Mouse (Mus musculus) retina, postnatal 7 days (tissue): ENCODE measurements around the gene Atg10.

ENCODE experiments used
- DNase-seq: peaks from one replicate; pipeline ENCODE4 v3.0.0-alpha.2; 2012; ENCODE audit warnings: low read depth, low spot score

Gene Atg10

DNA sequence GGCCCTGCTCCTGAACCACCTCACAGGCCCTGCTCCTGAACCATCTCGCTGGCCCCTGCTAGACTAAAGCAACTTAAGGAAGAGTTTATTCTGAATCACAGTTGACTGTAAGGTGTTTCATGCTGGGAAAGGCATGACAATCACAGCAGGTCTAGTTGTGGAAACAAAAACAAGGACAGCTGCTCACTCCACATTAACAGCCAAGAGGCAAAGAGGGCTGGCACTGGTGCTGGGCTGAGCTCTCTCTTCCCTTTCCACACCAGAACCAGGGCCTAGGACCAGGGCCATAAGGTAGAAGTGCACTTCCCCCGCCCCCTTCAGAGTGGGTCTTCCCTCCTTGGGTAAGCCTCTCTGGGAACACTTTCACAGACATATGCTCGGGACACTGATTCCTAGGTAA, 48.4 kb downstream of the Atg10 start:
- DNase-seq = no peak

GRCm38 (mm10) chr13:91171766-91172491, 51.8 kb downstream of the Atg10 start:
- DNase-seq = no peak

- no peak for DNase-seq
Observed at GRCm38 (mm10) chr13:91171205-91171604, 52.6 kb downstream of the Atg10 start.

- DNase-seq = no peak
Observed at GRCm38 (mm10) chr13:91169529-91170319, 54.0 kb downstream of the Atg10 start.

- no peak for DNase-seq
Observed at GRCm38 (mm10) chr13:91168486-91168885, 55.3 kb downstream of the Atg10 start.

DNA sequence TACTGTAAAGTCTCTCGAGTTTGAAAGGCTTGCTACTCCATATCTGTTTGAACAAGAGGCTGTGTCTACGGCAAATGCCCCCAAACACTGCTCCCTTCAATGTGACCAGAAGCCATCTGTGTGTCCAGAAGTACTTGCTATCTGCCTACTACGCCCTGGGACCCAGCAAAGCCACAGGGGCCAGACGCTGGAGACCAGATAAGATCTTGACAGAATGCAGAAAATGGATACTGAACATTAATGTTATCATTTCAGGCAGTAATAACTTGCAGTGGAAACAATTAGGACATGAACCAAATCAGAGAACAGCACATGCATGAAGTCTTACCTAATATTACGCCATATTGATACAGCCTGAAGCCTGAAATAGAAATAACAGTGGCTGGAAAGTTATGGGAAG, 56.2 kb downstream of the Atg10 start:
- DNase-seq = no peak

- no peak for DNase-seq
Observed at GRCm38 (mm10) chr13:91166286-91166685, 57.5 kb downstream of the Atg10 start.

GRCm38 (mm10) chr13:91165200-91165599, 58.6 kb downstream of the Atg10 start:
- no peak for DNase-seq

DNA sequence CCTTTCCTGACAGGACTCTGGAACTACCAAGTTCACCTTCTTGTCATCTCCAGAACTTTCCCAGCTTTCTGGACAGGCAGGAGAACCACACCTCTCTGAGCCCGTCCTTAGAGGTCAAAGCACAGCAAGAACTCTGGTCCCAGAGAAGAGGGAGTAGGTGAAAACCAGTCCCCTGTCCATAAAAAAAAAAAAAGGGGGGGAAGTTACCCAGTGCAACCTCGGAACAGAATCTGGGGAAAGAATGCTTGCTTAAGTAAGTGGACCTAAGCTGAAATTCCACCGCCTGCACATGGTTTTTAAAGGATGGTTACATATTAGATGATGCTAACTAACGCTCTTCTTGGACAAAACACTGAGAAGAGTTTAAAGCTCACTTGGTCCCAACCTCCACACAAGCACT, 60.5 kb downstream of the Atg10 start:
- DNase-seq = no peak

- DNase-seq = no peak
Observed at GRCm38 (mm10) chr13:91162452-91162851, 61.3 kb downstream of the Atg10 start.

GRCm38 (mm10) chr13:91160616-91161015, 63.2 kb downstream of the Atg10 start:
- no peak for DNase-seq

GRCm38 (mm10) chr13:91159881-91160280, 63.9 kb downstream of the Atg10 start:
- no peak for DNase-seq

DNA sequence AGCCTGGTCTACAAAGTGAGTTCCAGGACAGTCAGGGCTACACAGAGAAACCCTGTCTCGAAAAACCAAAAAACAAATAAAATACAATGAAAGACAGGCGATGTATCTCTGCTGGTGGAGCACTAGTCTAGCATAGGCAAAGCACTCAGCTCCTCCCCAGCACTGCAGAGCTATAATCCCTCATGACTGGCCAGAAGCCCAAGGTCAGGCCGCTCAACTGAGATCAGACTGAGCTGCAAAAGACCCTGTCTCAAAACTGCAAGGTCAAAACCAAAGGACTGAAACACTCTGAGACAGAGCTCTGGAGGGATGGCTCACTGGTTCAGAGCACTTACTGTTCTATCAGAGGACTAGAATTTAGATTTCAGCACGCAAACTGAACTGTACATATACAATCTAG, 65.8 kb downstream of the Atg10 start:
- DNase-seq = no peak

- no peak for DNase-seq
Observed at GRCm38 (mm10) chr13:91157429-91157828, 66.3 kb downstream of the Atg10 start.

DNA sequence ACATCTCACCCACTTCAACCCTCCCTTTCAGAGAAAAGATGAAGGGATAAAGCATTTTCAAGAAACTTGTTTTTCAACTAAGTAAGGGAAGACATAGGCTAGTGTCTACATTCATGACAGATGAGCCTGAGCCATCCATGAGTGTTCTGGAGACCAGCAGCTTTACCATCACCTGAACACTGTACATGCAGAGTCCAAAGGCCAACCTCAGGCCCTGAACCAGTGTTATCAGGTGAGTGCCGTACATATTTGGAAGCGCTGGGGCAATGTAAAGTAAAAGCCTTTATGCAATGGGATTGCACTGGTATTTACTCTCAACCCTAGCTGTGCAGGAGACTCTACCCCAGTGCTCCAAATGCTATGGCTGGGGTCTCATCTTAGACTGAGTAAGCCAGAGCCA, 66.8 kb downstream of the Atg10 start:
- DNase-seq = no peak

DNA sequence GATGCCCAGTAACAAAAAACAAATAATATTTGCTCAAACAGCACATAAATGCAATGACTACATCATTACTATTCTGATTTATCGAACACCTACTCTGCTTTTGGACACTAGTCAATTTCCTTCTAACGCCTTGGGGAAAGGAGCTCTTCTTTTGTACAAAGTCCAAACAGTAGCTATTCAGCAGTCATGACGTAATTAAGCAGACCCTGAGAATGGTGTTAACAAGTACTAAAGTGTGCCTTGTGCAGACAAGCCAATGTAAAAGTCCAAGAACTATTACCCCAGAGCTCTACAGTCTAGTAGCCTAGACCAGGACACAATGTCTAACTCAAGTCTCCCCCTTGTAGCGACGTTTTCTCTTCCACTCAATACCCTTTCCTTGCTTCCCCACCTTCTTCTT, 67.5 kb downstream of the Atg10 start:
- DNase-seq = no peak

DNA sequence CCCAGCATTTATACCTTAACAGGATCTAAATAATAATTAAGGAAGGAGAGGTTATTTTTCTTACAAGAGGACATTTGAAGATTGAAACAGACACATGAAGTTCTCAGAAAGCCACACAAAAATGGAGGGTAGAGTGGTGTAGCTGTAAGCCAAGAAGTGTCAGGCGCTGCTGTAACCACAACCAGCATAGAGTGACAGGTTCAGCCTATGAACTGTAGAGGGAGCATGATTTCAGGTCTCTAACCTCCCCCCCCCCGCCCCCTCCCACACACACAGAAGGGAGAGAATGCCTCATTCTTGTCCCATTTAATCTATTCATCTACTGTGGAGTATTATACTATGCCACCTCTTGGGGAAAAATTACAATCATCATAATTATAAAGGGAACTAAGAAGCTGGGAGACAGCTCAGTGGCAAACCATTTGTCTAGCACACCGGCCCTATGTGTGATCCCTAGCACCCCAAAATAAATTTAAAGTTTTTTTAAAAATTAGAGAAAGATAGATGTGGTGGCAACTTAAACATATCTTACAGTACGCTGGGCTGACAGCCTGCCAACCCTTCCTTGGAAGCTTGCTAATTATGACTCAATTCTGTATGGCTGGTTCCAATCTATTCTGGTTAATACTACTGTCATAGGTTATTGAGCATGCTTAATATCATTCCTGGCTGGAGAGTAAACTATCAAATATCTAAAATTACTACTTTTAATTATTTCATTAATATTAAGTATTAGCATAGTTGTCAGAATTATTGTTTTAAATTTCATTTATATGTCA, 68.2 kb downstream of the Atg10 start:
- no peak for DNase-seq

DNA sequence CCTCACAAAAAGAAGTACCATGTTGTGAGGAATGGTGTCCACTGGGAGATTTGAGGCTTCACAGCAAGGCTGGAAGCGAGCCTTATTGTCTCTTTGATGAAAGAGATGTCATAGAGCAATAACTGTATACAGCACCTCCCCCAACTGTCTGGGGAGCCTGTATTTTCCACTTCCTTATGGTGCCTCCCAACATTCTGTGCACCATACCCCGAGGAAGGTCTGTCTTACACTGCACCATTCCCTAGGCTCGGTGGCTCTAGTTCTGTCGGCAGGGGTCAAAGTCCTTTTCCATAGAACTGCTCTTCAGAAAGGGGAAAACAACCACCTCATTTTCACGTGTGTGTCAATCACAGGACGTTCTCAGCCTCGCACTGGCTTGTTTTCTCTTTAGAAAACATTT, 69.1 kb downstream of the Atg10 start:
- DNase-seq = no peak

DNA sequence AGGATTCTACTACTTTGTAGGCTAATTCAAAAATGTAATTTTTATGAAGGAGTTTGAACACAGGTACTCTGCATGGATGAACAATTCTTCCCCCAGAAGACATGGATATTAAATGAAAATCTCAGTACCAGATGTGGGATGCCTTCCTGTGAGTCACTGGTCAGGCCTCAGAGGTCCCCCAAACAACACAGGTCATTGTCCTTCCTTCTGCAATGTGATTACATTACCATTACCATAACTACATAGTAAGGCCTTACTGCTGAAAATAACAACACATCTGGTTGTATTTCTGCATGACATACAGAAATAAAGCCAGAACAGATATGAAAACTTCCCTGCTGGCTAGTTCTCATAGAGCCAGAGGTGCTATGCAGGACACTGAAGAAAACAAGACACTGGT, 87.4 kb downstream of the Atg10 start:
- DNase-seq = no peak

DNA sequence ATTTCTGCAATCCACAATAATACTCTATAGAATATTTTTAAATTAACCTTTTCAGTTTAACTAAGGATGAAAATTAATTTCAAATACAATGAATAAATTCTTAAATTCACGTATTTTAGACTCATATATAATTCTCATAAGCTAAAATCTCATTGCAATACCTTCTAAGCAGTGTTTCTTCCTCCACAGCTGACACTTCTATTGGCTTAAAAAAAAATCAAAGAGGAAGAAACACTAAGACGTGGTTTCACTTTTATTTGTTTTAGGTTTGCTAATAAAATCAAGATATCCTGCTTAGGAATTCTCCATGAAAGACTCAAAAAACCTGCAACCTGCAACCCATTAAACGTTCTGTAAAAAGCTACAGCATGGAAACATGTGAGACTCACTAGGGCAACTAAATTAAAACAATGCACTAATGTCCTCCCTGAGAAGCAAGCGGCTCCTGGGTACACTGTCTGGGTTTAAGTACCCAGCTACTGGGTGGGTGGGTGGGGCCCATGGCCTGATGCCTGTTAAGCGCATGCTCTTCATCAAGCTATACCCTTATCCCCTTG, 90.4 kb downstream of the Atg10 start:
- DNase-seq = no peak

DNA sequence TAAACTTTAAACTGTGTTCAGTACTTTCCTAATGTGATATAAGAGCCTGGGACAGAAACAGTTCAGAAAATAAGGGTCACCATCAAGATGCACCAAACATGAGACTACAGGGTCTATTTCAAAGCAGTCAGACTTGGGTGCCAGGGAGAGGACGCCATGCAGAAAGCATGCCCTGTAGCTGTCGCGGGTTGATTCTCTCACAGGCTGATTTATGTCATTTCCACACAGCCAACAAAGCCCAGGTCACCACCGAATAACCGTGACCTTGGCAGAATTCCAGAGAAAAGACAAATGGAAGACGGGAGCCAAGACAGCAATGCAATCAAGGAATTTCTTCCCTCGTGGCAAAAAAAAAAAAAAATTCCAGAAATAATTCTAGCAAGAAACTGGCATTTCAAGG, 94.7 kb downstream of the Atg10 start:
- no peak for DNase-seq

GRCm38 (mm10) chr13:91128581-91128980, 95.2 kb downstream of the Atg10 start:
- DNase-seq = no peak
